Mouse (Mus musculus) hindbrain, embryonic 15.5 days (tissue): ENCODE measurements around the gene Acyp1. TPM values are rescaled to one million over a fixed set of nuclear protein-coding genes. Genes with fewer than 3 reads are reported as not detected.

Experiments used
- ATAC-seq: fragments of 200-750 bp; cut with Nextera tagmentation; 2 replicates; pipeline ENCODE4 v1.8.0; 2017; ENCODE audit warnings: low read depth, moderate number of reproducible peaks, moderate TSS enrichment; ENCODE audit not compliant: low FRiP score
- H3K27ac ChIP-seq: fragments of 300-500 bp; sonication (generic); replicated peaks from 2 replicates; pipeline ENCODE4 v1.5.1; 2015; ENCODE audit warnings: mild to moderate bottlenecking, inconsistent platforms
- H3K27me3 ChIP-seq: fragments of 300-500 bp; sonication (generic); 2 replicates; pipeline ENCODE4 v1.6.1; 2015; ENCODE audit warnings: control low read depth, inconsistent platforms
- H3K36me3 ChIP-seq: fragments of 300-500 bp; sonication (generic); 2 replicates; pipeline ENCODE4 v1.6.1; 2015; ENCODE audit warnings: control low read depth, inconsistent platforms
- H3K4me1 ChIP-seq: fragments of 300-500 bp; sonication (generic); replicated peaks from 2 replicates; pipeline ENCODE4 v1.6.1; 2015; ENCODE audit warnings: control low read depth, inconsistent platforms
- H3K4me2 ChIP-seq: fragments of 300-500 bp; sonication (generic); 2 replicates; pipeline ENCODE4 v1.6.1; 2015; ENCODE audit warnings: moderate library complexity, mild to moderate bottlenecking, inconsistent platforms
- H3K4me3 ChIP-seq: fragments of 300-500 bp; sonication (generic); 2 replicates; pipeline ENCODE4 v1.5.1; 2015; ENCODE audit warnings: mild to moderate bottlenecking, inconsistent platforms
- H3K9ac ChIP-seq: fragments of 300-500 bp; sonication (generic); 2 replicates; pipeline ENCODE4 v1.6.1; 2015; ENCODE audit warnings: inconsistent platforms
- H3K9me3 ChIP-seq: fragments of 300-500 bp; sonication (generic); 2 replicates; pipeline ENCODE4 v1.6.1; 2016; ENCODE audit warnings: control low read depth, inconsistent platforms
- WGBS: fragments of 180-500 bp; shearing (Covaris S2); methylation state at CpG from one replicate; pipeline ENCODE4 v1.1.7; 2015; 5-methylcytosine and 5-hydroxymethylcytosine counted together
- polyA plus RNA-seq: library from polyadenylated mRNA; unstranded; fragments of >200 nt; fragmentation: Nextera tagmentation; extraction: Ambion mirVana; gene quantifications from 2 replicates; pipeline ENCODE4 v1.2.1, GENCODE M21; 2015

Acyp1 gene
- 51.3 and 56.1 TPM in 2 replicates for polyA plus RNA-seq

DNA sequence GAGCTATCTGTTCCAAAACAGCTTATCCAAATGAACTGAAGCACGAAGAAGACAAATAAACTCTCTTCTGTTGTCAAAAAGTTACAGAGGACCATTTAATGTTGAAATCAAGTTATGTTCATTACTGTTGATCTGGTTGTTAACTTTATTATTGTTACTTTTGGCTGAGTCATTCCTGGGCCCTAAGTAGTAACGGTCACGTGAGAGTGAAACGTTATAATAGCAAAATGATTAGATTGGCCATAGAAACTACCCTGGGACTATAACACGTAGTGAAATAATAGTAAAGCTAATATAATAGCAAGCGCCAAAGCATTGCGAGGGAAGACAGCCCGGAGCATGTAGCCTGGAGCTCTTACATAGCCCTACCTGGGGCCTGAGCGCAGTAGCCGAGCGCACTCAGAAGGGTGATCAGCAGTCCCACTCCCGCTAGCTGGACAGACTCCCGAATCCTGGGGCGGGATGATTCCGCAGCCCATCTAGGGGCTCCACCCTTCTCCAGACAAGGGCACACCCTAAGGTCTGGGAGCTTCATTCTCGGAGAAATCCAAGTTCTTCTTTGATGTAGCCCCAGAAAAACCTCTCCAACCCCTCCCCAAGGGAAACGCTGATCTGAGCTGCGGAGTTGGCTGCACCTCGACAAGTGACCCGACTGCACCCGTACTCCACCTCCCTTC, at the start of gene Acyp1:
TSS of gene Acyp1 (minus strand) at position 630 of the 677 bp plus-strand sequence.
- Histone ChIP-seq H3K36me3 (no peaks in the 10 kb centered on the region), H3K4me1 (peaks cover 20% of the 10 kb centered on the region), H3K9ac (peak within 1 kb of the TSS; percentile 51), H3K27ac (peak within 1 kb of the TSS; percentile 19), H3K4me2 (peak within 1 kb of the TSS; percentile 81), H3K9me3 (no peaks in the 10 kb centered on the region), H3K27me3 (no peaks in the 10 kb centered on the region), H3K4me3 (peak within 1 kb of the TSS; percentile 46)
- WGBS, result 7% methylated on average over 21 of the region's 21 CpGs
- ATAC-seq, result peak; percentile 72

DNA sequence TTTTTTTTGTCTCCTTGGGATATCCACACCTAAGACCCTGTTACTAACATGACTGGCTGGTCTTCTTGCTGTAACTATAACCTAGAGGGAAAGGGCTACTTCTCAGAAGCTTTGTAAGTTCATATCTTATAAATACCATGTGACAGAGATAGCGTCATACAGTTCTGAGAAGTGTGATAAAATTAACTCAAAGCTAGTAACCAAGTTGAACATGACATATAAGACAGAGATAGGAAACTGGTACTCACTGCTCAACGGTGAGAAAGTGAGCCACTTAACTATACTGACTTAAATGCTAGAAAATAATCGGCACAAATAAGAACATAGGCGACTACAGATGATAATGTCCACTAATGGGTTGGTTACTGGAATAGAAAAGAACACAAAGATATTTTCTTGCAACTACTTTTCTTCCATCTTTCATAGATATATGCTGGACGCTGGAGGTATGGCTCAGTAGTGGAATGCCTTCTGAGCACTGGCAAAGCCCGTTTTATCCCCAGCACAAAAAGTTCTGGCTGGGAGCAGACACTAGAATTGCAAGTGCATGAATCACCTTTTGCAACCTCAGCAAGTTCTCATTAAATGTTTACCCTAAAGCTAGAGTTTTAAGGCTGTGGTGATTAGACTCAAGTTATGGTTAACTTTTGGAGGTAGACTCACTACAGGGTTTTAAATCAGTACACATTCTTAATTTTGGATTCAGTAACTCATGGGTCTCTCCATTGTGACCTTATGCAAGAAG, 49.5 kb upstream of the Acyp1 start:
- WGBS, result 84% methylated on average over 6 of the region's 6 CpGs
- no peak for ATAC-seq
- H3K4me3 ChIP-seq, result peak overlapping the region; percentile 91

DNA sequence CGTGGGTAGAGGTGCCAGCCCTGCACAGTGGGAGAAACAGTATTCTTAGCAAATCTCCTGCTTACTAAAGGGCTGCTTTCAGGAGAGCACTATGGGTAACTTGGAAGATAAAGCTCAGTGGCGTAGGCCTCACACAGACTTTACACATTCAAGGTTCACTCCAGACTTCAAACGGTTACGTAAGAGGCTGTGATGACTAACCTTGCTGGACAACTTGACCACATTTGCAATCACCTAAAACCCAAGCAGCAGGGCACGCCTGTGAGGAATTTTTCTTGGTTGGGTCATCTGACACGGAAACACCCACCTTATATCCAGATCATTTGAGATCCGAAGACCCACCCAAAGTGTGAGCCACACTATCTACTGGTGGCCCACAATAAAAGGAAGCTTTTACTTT, 41.9 kb upstream of the Acyp1 start:
- no peak for ATAC-seq
- peaks cover 71% of the 10 kb centered on the region for H3K36me3 ChIP-seq
- H3K9ac ChIP-seq, result no peak overlapping the region
- no peaks in the 10 kb centered on the region for H3K27me3 ChIP-seq
- H3K4me1 ChIP-seq, result no peaks in the 10 kb centered on the region
- H3K4me3 ChIP-seq, result no peak overlapping the region
- H3K27ac ChIP-seq, result no peak overlapping the region
- H3K4me2 ChIP-seq, result no peak overlapping the region
- WGBS, result 92% methylated on average over 7 of the region's 7 CpGs
- H3K9me3 ChIP-seq, result no peaks in the 10 kb centered on the region

More for the DNA sequence above, 49.5 kb upstream of the Acyp1 start:
- Histone ChIP-seq H3K4me2 (peak overlapping the region; percentile 87), H3K36me3 (peaks cover 20% of the 10 kb centered on the region), H3K4me1 (peaks cover 16% of the 10 kb centered on the region), H3K27ac (no peak overlapping the region), H3K9ac (no peak overlapping the region), H3K9me3 (no peaks in the 10 kb centered on the region), H3K27me3 (no peaks in the 10 kb centered on the region)

DNA sequence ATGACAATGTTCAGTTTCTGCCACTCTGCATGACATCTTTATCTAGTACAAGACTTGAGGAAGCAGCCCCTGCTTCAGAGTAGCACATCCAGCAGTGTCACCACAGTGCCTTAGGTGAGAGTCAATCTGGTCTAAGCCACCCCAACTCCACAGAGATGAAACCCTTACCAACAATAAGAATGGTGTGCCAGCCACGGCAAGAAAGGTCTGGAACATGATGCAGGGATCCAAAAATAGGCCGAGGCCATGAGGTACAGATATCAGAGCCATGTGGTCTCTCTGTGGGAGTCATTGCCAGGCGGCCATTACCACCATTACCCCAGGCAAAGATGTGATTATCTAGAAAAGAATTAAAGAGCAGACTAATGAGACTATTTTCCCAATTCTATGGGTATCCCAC, 20.4 kb upstream of the Acyp1 start:
- no peak overlapping the region for H3K9ac ChIP-seq
- ATAC-seq, result no peak
- H3K9me3 ChIP-seq, result no peaks in the 10 kb centered on the region
- no peak overlapping the region for H3K4me3 ChIP-seq
- no peaks in the 10 kb centered on the region for H3K27me3 ChIP-seq
- no peak overlapping the region for H3K27ac ChIP-seq
- H3K4me2 ChIP-seq, result no peak overlapping the region
- WGBS, result 73% methylated on average over 3 of the region's 3 CpGs
- peaks cover 83% of the 10 kb centered on the region for H3K36me3 ChIP-seq
- H3K4me1 ChIP-seq, result no peaks in the 10 kb centered on the region

DNA sequence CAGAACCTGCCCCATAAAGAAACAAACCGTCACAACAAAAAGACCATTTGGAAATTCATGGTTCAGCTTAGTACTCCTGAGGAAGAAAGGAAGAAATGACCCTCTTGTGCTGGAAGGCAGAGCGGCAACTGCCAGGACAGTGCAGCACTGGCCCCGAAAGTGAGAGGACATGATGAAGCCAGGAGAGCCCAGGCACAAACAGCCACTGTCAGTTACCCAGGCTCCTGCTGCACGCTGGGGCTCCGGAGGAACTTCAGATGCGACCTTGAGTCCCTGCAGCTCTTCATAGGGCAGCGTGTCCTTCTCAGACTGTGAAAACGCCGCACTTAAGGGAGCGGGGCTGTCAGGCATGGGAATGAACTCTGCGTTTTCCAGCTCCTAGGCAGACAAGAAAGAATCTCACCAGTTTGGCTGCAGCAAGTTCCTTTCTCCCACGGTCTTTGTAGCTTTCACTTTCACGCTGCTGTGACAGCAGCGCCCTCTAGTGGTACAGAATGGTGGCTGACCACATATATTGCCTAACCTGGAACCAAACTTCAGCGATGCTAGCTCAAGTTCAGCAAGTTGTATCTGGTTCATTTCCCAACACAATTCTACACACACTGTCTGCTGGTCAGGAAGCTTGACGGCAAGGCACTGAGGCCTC, 17.1 kb upstream of the Acyp1 start:
- Histone ChIP-seq H3K36me3 (peaks cover 78% of the 10 kb centered on the region), H3K4me3 (no peak overlapping the region), H3K27ac (0 out of 2 replicates have a peak overlapping the region, but pooled peaks have one; percentile 35), H3K4me2 (no peak overlapping the region), H3K9me3 (no peaks in the 10 kb centered on the region), H3K9ac (no peak overlapping the region), H3K4me1 (no peaks in the 10 kb centered on the region), H3K27me3 (no peaks in the 10 kb centered on the region)
- peak; percentile 45; the same call in 1 of the 2 replicates for ATAC-seq
- WGBS, result 50% methylated on average over 16 of the region's 16 CpGs

DNA sequence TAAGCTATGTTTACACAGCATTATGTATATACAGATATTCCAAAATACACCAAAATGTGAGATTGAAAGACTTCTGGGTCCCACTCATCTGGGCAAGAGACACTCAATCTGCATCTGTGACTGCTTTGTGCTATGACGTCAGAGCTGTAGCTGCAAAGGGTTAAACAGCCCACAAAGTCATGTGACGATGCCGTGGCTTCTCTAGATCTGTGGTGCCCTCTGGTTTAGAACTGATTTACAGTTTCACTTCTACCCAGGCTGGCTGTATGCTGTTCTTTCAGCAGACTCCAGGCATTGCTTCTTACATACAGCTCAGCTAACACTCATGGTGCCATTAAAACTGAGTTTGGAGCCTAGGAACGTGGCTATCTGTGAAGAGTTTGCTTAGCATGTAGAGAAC, 16.5 kb upstream of the Acyp1 start:
- no peak for ATAC-seq
- H3K36me3 ChIP-seq, result peaks cover 76% of the 10 kb centered on the region
- H3K27me3 ChIP-seq, result no peaks in the 10 kb centered on the region
- 79% methylated on average over 4 of the region's 4 CpGs for WGBS
- no peaks in the 10 kb centered on the region for H3K9me3 ChIP-seq
- H3K9ac ChIP-seq, result no peak overlapping the region
- no peak overlapping the region for H3K27ac ChIP-seq
- no peak overlapping the region for H3K4me3 ChIP-seq
- no peaks in the 10 kb centered on the region for H3K4me1 ChIP-seq
- H3K4me2 ChIP-seq, result no peak overlapping the region

DNA sequence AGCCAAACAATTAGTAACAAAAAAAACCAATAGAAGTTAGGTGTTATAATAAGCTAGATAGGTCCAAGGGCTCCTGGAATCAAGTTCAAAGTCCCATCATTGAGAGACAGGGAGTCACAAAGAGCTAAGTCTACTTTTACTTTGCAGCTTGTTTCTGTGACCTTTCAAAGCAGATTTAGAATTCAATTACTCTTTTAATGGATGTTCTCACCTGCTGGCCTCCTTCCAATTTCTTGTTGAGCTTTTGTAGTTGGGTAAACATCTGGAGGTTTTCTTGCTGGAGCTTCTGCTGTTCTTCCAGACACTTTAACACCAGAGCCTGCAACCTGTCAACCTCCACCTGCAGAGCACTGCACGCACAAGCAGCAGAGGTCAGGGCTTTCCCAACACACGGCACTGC, 15.0 kb upstream of the Acyp1 start:
- Histone ChIP-seq H3K9me3 (no peaks in the 10 kb centered on the region), H3K27me3 (no peaks in the 10 kb centered on the region), H3K4me1 (no peaks in the 10 kb centered on the region), H3K4me3 (no peak overlapping the region), H3K36me3 (peaks cover 67% of the 10 kb centered on the region), H3K27ac (no peak overlapping the region), H3K4me2 (no peak overlapping the region), H3K9ac (no peak overlapping the region)
- WGBS, result 87% methylated on average over 2 of the region's 2 CpGs
- ATAC-seq, result no peak

DNA sequence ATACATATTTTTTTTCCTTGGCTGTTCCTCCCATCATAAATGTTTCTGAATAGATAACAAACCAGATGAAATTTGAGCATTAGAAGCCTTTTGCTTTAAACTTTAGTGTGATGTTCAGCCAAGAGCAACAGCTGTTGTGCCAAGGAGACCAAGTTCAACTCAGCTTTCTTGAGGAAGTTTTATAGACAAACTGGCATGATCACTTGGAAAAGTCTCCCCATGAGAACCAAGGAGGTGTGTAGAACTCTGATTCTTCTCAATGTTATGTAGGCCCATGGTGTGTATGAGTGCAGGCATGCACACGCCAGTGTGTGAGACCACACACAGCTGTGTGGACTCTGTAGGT, 10.6 kb upstream of the Acyp1 start:
- WGBS, result 86% methylated on average over 1 of the region's 1 CpGs
- H3K27ac ChIP-seq, result no peak overlapping the region
- H3K9ac ChIP-seq, result no peak overlapping the region
- no peaks in the 10 kb centered on the region; the same call in 1 of the 2 replicates for H3K9me3 ChIP-seq
- no peaks in the 10 kb centered on the region for H3K4me1 ChIP-seq
- ATAC-seq, result no peak
- H3K27me3 ChIP-seq, result no peaks in the 10 kb centered on the region
- no peak overlapping the region for H3K4me3 ChIP-seq
- no peak overlapping the region for H3K4me2 ChIP-seq
- H3K36me3 ChIP-seq, result peaks cover 31% of the 10 kb centered on the region

DNA sequence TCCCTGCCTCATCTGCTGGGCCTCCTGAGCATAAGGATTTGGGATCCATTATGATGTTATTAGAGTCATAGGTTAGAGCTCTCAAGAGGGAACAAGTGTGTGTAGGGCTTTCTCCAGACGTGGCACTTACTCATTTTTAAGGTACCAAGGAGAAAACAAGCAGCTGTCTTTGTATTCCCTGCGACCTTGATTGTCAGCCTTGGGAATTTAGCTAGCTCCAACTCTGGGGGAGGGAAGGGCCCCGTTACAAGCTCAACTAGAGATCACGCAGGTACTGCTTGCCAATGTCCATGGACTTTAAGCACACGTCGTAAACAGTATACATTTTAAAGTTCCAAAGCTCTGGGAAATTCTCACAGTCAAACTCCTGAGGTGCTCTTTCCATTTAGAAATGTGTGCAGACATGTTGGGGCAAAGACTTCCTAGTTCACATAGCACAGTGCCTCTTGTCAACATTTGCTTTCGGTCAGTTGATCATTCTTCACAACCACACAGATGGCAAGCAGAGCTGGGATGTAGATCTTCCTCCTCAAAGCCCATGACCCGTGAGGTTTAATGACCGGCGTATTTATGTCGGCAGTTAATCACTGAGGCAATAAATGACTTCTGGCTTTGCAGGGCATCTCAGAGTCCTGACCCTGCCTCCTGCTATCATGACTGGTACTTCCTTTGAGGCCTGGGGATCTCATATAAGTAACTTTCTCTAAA, 10.0 kb upstream of the Acyp1 start:
- 85% methylated on average over 11 of the region's 11 CpGs for WGBS

DNA sequence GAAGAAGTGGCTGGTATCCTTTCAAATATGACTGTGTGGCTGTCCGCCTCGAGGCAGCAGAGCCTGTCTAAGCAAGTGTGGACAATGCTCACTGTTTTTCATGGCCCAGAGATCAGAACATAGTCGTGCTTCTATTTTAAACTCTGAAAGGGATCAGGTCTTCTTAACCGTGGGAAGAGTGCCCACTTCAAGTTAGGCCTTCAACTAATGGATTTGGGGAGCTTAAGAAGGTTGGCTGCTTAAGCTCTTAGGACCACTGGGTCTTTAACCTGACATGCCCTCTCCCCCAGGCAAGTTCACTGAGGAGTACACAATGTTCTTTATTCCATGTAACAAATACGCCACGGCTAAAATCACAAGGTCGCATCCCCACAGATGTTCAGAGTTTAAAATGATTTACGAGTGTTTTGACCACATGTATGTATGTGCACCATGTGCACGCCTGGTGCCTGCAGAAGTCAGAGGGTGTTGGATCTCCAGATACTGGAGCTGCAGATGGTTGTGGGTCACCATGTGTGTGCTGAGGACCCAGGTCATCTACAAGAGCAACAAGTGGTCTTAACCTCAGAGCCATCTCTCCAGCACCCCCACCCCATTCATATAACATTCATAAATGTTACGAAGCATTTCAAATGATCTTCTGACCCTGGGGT, 9.2 kb upstream of the Acyp1 start:
- no peak overlapping the region for H3K9ac ChIP-seq
- ATAC-seq, result no peak
- H3K4me1 ChIP-seq, result no peaks in the 10 kb centered on the region
- no peak overlapping the region for H3K4me3 ChIP-seq
- no peaks in the 10 kb centered on the region; the same call in 1 of the 2 replicates for H3K9me3 ChIP-seq
- 84% methylated on average over 10 of the region's 10 CpGs for WGBS
- H3K27me3 ChIP-seq, result no peaks in the 10 kb centered on the region
- H3K4me2 ChIP-seq, result no peak overlapping the region
- H3K27ac ChIP-seq, result no peak overlapping the region
- peaks cover 26% of the 10 kb centered on the region for H3K36me3 ChIP-seq

More for the DNA sequence above, 10.0 kb upstream of the Acyp1 start:
- no peak overlapping the region for H3K4me2 ChIP-seq
- H3K27ac ChIP-seq, result no peak overlapping the region
- no peak for ATAC-seq
- no peaks in the 10 kb centered on the region; the same call in 1 of the 2 replicates for H3K9me3 ChIP-seq
- H3K27me3 ChIP-seq, result no peaks in the 10 kb centered on the region
- H3K4me3 ChIP-seq, result no peak overlapping the region
- no peak overlapping the region for H3K9ac ChIP-seq
- H3K4me1 ChIP-seq, result no peaks in the 10 kb centered on the region
- peaks cover 28% of the 10 kb centered on the region for H3K36me3 ChIP-seq

DNA sequence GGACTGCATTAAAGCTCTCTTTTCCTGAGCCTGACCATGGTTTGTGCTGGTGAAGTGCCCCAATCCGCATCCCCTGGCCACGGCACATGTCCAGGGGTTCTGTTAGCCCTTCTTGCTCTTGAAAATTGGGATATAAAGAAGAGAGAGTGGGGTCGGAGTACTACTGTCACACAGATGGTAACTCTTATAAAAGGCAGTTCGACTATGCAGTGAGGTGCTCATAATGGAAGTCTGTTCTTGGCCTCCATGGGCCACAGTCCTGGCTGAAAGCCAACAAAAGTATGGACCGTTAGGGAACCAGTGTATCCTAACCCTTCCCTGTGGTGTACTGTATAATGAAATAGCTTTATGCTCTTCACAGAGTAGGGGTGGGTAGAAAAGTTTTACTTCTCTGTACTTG, 8.7 kb upstream of the Acyp1 start:
- ATAC-seq, result no peak
- WGBS, result 68% methylated on average over 5 of the region's 5 CpGs
- no peak overlapping the region for H3K9ac ChIP-seq
- H3K4me2 ChIP-seq, result no peak overlapping the region
- H3K4me1 ChIP-seq, result no peaks in the 10 kb centered on the region
- no peaks in the 10 kb centered on the region for H3K27me3 ChIP-seq
- H3K27ac ChIP-seq, result no peak overlapping the region
- H3K9me3 ChIP-seq, result no peaks in the 10 kb centered on the region; the same call in 1 of the 2 replicates
- H3K4me3 ChIP-seq, result no peak overlapping the region
- peaks cover 21% of the 10 kb centered on the region for H3K36me3 ChIP-seq
